Mouse (Mus musculus): Measurements from ENCODE around the gene Cops9.

Cops9 gene

GRCm38 (mm10) chr1:92646601-92647000 lies 4.8 kb upstream of the Cops9 start:
- DNase-seq (ENCODE audit: low spot score), result no peak

- no peak for DNase-seq (ENCODE audit: low spot score)
These were observed 4.3 kb upstream of the Cops9 start for GRCm38 (mm10) chr1:92646111-92646510.

GRCm38 (mm10) chr1:92644916-92645315 lies 3.1 kb upstream of the Cops9 start:
- DNase-seq (ENCODE audit: low spot score), result peak; percentile 4

- peak; percentile 2 for DNase-seq (ENCODE audit: low spot score)
These were observed 1.9 kb upstream of the Cops9 start for GRCm38 (mm10) chr1:92643691-92644090.

GRCm38 (mm10) chr1:92640393-92640792 lies 1.4 kb downstream of the Cops9 start:
- no peak for DNase-seq (ENCODE audit: low spot score)

GRCm38 (mm10) chr1:92638736-92639135 lies 3.0 kb downstream of the Cops9 start:
- DNase-seq (ENCODE audit: low spot score), result no peak

GRCm38 (mm10) chr1:92638181-92638580 lies 3.6 kb downstream of the Cops9 start:
- no peak for DNase-seq (ENCODE audit: low spot score)

GRCm38 (mm10) chr1:92637501-92638172 lies 4.1 kb downstream of the Cops9 start:
- no peak for DNase-seq (ENCODE audit: low spot score)

- no peak for DNase-seq (ENCODE audit: low spot score)
These were observed 5.1 kb downstream of the Cops9 start for GRCm38 (mm10) chr1:92636676-92637075.

GRCm38 (mm10) chr1:92636015-92636414 lies 5.8 kb downstream of the Cops9 start:
- DNase-seq (ENCODE audit: low spot score), result no peak

GRCm38 (mm10) chr1:92634976-92635599 lies 6.7 kb downstream of the Cops9 start:
- DNase-seq (ENCODE audit: low spot score), result no peak

- DNase-seq (ENCODE audit: low spot score), result no peak
These were observed 7.2 kb downstream of the Cops9 start for GRCm38 (mm10) chr1:92634569-92634968.

- no peak for DNase-seq (ENCODE audit: low spot score)
These were observed 8.1 kb downstream of the Cops9 start for GRCm38 (mm10) chr1:92633726-92634125.

- no peak for DNase-seq (ENCODE audit: low spot score)
These were observed 8.8 kb downstream of the Cops9 start for GRCm38 (mm10) chr1:92632948-92633347.

- no peak for DNase-seq (ENCODE audit: low spot score)
These were observed 9.6 kb downstream of the Cops9 start for GRCm38 (mm10) chr1:92632196-92632595.

GRCm38 (mm10) chr1:92628227-92628626 lies 13.6 kb downstream of the Cops9 start:
- DNase-seq (ENCODE audit: low spot score), result no peak

GRCm38 (mm10) chr1:92618360-92618759 lies 23.4 kb downstream of the Cops9 start:
- no peak for DNase-seq (ENCODE audit: low spot score)

GRCm38 (mm10) chr1:92617488-92617887 lies 24.3 kb downstream of the Cops9 start, which contains the start of gene Olfr12:
Gene Olfr12 (plus strand): TSS chr1:92617788.
- no peak for DNase-seq (ENCODE audit: low spot score)

GRCm38 (mm10) chr1:92616046-92616445 lies 25.7 kb downstream of the Cops9 start:
- no peak for DNase-seq (ENCODE audit: low spot score)

GRCm38 (mm10) chr1:92614516-92614915 lies 27.3 kb downstream of the Cops9 start:
- no peak for DNase-seq (ENCODE audit: low spot score)

GRCm38 (mm10) chr1:92613175-92613574 lies 28.6 kb downstream of the Cops9 start:
- DNase-seq (ENCODE audit: low spot score), result no peak

- no peak for DNase-seq (ENCODE audit: low spot score)
These were observed 30.8 kb downstream of the Cops9 start for GRCm38 (mm10) chr1:92611008-92611407.

GRCm38 (mm10) chr1:92607711-92608110 lies 34.1 kb downstream of the Cops9 start:
- DNase-seq (ENCODE audit: low spot score), result no peak

- no peak for DNase-seq (ENCODE audit: low spot score)
These were observed 36.3 kb downstream of the Cops9 start, which contains the start of gene Olfr1410 for GRCm38 (mm10) chr1:92605482-92605881. Gene Olfr1410 (plus strand): TSS chr1:92605782.
